Mouse (Mus musculus) CH12.LX (cell line): ENCODE measurements around the gene Adh6b. TPM values are rescaled to one million over a fixed set of nuclear protein-coding genes. Genes with fewer than 3 reads are reported as not detected.

Experiments used
- DNase-seq: peaks from one replicate; pipeline ENCODE4 v3.0.0-alpha.2; 2013; ENCODE audit errors: extremely low read depth
- H3K27ac ChIP-seq: 2 replicates; pipeline ENCODE4 v1.5.1; 2012; ENCODE audit warnings: low read depth, mild to moderate bottlenecking, control low read depth, moderate library complexity; ENCODE audit not compliant: insufficient read depth
- H3K27me3 ChIP-seq: replicated peaks from 2 replicates; pipeline ENCODE3; 2012; ENCODE audit warnings: inconsistent platforms
- H3K36me3 ChIP-seq, 2 experiments: replicated peaks in 1 of 2; 2 replicates each; pipeline versions ENCODE3 to v1.6.1; 2012; ENCODE audit warnings: inconsistent platforms in 1 of 2, low read length in 1 of 2, mild to moderate bottlenecking in 1 of 2, mixed read lengths in 1 of 2, moderate library complexity in 1 of 2; ENCODE audit not compliant: control insufficient read depth in 1 of 2, insufficient read depth in 1 of 2
- H3K4me1 ChIP-seq, 2 experiments: 2 replicates each; pipeline ENCODE4 v1.6.1; 2012; ENCODE audit warnings: inconsistent platforms in 1 of 2, moderate library complexity in 1 of 2; ENCODE audit not compliant: insufficient read depth in 2 of 2, control insufficient read depth in 1 of 2
- H3K4me2 ChIP-seq: 2 replicates; pipeline ENCODE4 v1.6.1; 2012; ENCODE audit warnings: low read depth, mild to moderate bottlenecking, control low read depth; ENCODE audit not compliant: poor library complexity, insufficient read depth, severe bottlenecking
- H3K4me3 ChIP-seq, 3 experiments: fragments of 150-350 bp in 1 of 3; sonication (generic) in 1 of 3; replicated peaks in 1 of 3; 2 replicates each; pipeline versions ENCODE3 to v1.5.1; 2011 to 2012; ENCODE audit warnings: low read depth in 2 of 3, low read length in 2 of 3, mild to moderate bottlenecking in 2 of 3, moderate library complexity in 2 of 3, control low read depth in 1 of 3, improper control_type of control experiment in 1 of 3, inconsistent platforms in 1 of 3, mixed read lengths in 1 of 3; ENCODE audit not compliant: poor library complexity in 1 of 3
- H3K79me2 ChIP-seq: replicated peaks from 2 replicates; pipeline ENCODE4 v1.6.1; 2012; ENCODE audit warnings: mild to moderate bottlenecking, moderate library complexity; ENCODE audit not compliant: control insufficient read depth, poor library complexity, insufficient read depth, severe bottlenecking; ENCODE audit errors: extremely low read depth
- H3K9ac ChIP-seq: 2 replicates; pipeline ENCODE4 v1.6.1; 2012; ENCODE audit warnings: low read depth, mild to moderate bottlenecking, control low read depth, moderate library complexity; ENCODE audit not compliant: insufficient read depth
- H3K9me3 ChIP-seq: replicated peaks from 2 replicates; pipeline ENCODE3; 2012; ENCODE audit warnings: low read length, inconsistent platforms, mixed read lengths
- BHLHE40 ChIP-seq: IDR thresholded peaks from 2 replicates; pipeline ENCODE4 v1.6.1; 2011; ENCODE audit warnings: mild to moderate bottlenecking, low read depth, low read length, improper control_type of control experiment
- CHD1 ChIP-seq: IDR thresholded peaks from 2 replicates; pipeline ENCODE4 v1.6.1; 2012; ENCODE audit warnings: low read depth, low read length, improper control_type of control experiment, inconsistent platforms
- CHD2 ChIP-seq: IDR thresholded peaks from 2 replicates; pipeline ENCODE4 v1.6.1; 2011; ENCODE audit warnings: low read length, improper control_type of control experiment
- CTCF ChIP-seq, 2 experiments: IDR thresholded peaks in 1 of 2; conservative IDR thresholded peaks in 1 of 2; 2 replicates each; pipeline ENCODE4 v1.5.1; 2011 to 2012; ENCODE audit warnings: low read depth in 2 of 2, low read length in 2 of 2, improper control_type of control experiment in 1 of 2, inconsistent platforms in 1 of 2, mild to moderate bottlenecking in 1 of 2, moderate library complexity in 1 of 2
- ELF1 ChIP-seq: IDR thresholded peaks from 2 replicates; pipeline ENCODE4 v1.6.1; 2014; ENCODE audit warnings: low read depth, mild to moderate bottlenecking, inconsistent platforms, low read length, improper control_type of control experiment
- ETS1 ChIP-seq: conservative IDR thresholded peaks from 2 replicates; pipeline ENCODE4 v1.6.1; 2012; ENCODE audit warnings: low read depth, mild to moderate bottlenecking, inconsistent platforms, low read length, improper control_type of control experiment, moderate library complexity
- HCFC1 ChIP-seq: IDR thresholded peaks from 2 replicates; pipeline ENCODE4 v1.6.1; 2012; ENCODE audit warnings: low read depth, mild to moderate bottlenecking, inconsistent platforms, low read length, improper control_type of control experiment
- IRF4 ChIP-seq: IDR thresholded peaks from 2 replicates; pipeline ENCODE4 v1.6.1; 2014; ENCODE audit warnings: low read depth, mild to moderate bottlenecking, inconsistent platforms, low read length, improper control_type of control experiment
- JUN ChIP-seq: IDR thresholded peaks from 2 replicates; pipeline ENCODE4 v1.6.1; 2011; ENCODE audit warnings: low read depth, mild to moderate bottlenecking, low read length, improper control_type of control experiment, moderate library complexity; ENCODE audit not compliant: insufficient read depth
- JUND ChIP-seq: conservative IDR thresholded peaks from 2 replicates; pipeline ENCODE4 v1.6.1; 2011; ENCODE audit warnings: low read depth, low read length, improper control_type of control experiment
- KAT2A ChIP-seq: IDR thresholded peaks from 2 replicates; pipeline ENCODE4 v1.6.1; 2012; ENCODE audit warnings: low read length, improper control_type of control experiment, inconsistent platforms; ENCODE audit not compliant: insufficient replicate concordance
- MAX ChIP-seq: IDR thresholded peaks from 2 replicates; pipeline ENCODE4 v1.6.1; 2011; ENCODE audit warnings: low read length, improper control_type of control experiment
- MAZ ChIP-seq: IDR thresholded peaks from 2 replicates; pipeline ENCODE4 v1.6.1; 2012; ENCODE audit warnings: low read depth, mild to moderate bottlenecking, inconsistent platforms, low read length, improper control_type of control experiment, moderate library complexity
- MEF2A ChIP-seq: IDR thresholded peaks from 2 replicates; pipeline ENCODE4 v1.6.1; 2014; ENCODE audit warnings: low read depth, mild to moderate bottlenecking, inconsistent platforms, low read length, improper control_type of control experiment, borderline replicate concordance
- MXI1 ChIP-seq: IDR thresholded peaks from 2 replicates; pipeline ENCODE4 v1.6.1; 2011; ENCODE audit warnings: mild to moderate bottlenecking, low read depth, low read length, improper control_type of control experiment
- MYC ChIP-seq: IDR thresholded peaks from 2 replicates; pipeline ENCODE4 v1.6.1; 2011; ENCODE audit warnings: low read depth, mild to moderate bottlenecking, improper control_type of control experiment, low read length
- NELFE ChIP-seq: IDR thresholded peaks from 2 replicates; pipeline ENCODE4 v1.6.1; 2011; ENCODE audit warnings: low read depth, low read length, improper control_type of control experiment
- NRF1 ChIP-seq: IDR thresholded peaks from 2 replicates; pipeline ENCODE4 v1.6.1; 2014; ENCODE audit warnings: low read depth, mild to moderate bottlenecking, inconsistent platforms, low read length, improper control_type of control experiment, moderate library complexity
- POLR2A ChIP-seq: IDR thresholded peaks from 2 replicates; pipeline ENCODE4 v1.6.1; 2011; ENCODE audit warnings: low read depth, mild to moderate bottlenecking, improper control_type of control experiment, low read length
- POLR2AphosphoS2 ChIP-seq: IDR thresholded peaks from 2 replicates; pipeline ENCODE4 v1.6.1; 2011; ENCODE audit warnings: low read depth, low read length, improper control_type of control experiment
- RCOR1 ChIP-seq: conservative IDR thresholded peaks from 2 replicates; pipeline ENCODE4 v1.6.1; 2012; ENCODE audit warnings: low read depth, mild to moderate bottlenecking, inconsistent platforms, low read length, improper control_type of control experiment
- SIN3A ChIP-seq: IDR thresholded peaks from 2 replicates; pipeline ENCODE4 v1.6.1; 2012; ENCODE audit warnings: low read length, improper control_type of control experiment, inconsistent platforms
- TBP ChIP-seq: conservative IDR thresholded peaks from 2 replicates; pipeline ENCODE4 v1.6.1; 2011; ENCODE audit warnings: low read depth, low read length, improper control_type of control experiment
- TCF12 ChIP-seq: IDR thresholded peaks from 2 replicates; pipeline ENCODE4 v1.6.1; 2014; ENCODE audit warnings: low read depth, mild to moderate bottlenecking, inconsistent platforms, low read length, improper control_type of control experiment
- UBTF ChIP-seq: IDR thresholded peaks from 2 replicates; pipeline ENCODE4 v1.6.1; 2012; ENCODE audit warnings: low read depth, mild to moderate bottlenecking, inconsistent platforms, low read length, improper control_type of control experiment, moderate library complexity
- ZMIZ1 ChIP-seq: IDR thresholded peaks from 2 replicates; pipeline ENCODE4 v1.6.1; 2012; ENCODE audit warnings: low read depth, mild to moderate bottlenecking, inconsistent platforms, low read length, improper control_type of control experiment
- ZNF384 ChIP-seq: IDR thresholded peaks from 2 replicates; pipeline ENCODE4 v1.6.1; 2012; ENCODE audit warnings: low read depth, low read length, improper control_type of control experiment, inconsistent platforms
- dilution Hi-C: fragments of 300-500 bp; cut with MboI; formaldehyde crosslinking; loops from 2 replicates; pipeline ENCODE4 v1.14.3; 2020; ENCODE audit warnings: low sequenced_read_pairs; ENCODE audit not compliant: extremely low pct_unique_long_range_greater_than_20kb, extremely low pct_ligation_motif_present
- in situ Hi-C: fragments of 300-500 bp; cut with MboI; formaldehyde crosslinking; loops from 3 replicates; pipeline ENCODE4 v1.14.3; 2019; ENCODE audit warnings: low sequenced_read_pairs, low pct_ligation_motif_present, low pct_unique_long_range_greater_than_20kb, mixed read lengths
- polyA plus RNA-seq: library from polyadenylated mRNA; unstranded; fragments of >175 nt; gene quantifications from 2 replicates; pipeline ENCODE4 v1.2.1, GENCODE M21; 2012; ENCODE audit warnings: low read depth; ENCODE audit not compliant: insufficient read length
- total RNA-seq, 2 experiments: library from RNA; depleted of rRNA; stranded (reverse); fragments of 300-350 nt in 1 of 2; fragments of >200 nt in 1 of 2; gene quantifications; 2 replicates each; pipeline ENCODE4 v1.2.3; 2012 to 2014

Adh6b gene
- total and polyA plus RNA-seq, 3 experiments: not detected

GRCm38 (mm10) chr3:138358856-138359255, 17.3 kb downstream of the Adh6b start:
- dilution Hi-C loops: no loop called here
- H3K27me3 ChIP-seq: no peaks in the 10 kb centered on the region
- no peak for DNase-seq

DNA sequence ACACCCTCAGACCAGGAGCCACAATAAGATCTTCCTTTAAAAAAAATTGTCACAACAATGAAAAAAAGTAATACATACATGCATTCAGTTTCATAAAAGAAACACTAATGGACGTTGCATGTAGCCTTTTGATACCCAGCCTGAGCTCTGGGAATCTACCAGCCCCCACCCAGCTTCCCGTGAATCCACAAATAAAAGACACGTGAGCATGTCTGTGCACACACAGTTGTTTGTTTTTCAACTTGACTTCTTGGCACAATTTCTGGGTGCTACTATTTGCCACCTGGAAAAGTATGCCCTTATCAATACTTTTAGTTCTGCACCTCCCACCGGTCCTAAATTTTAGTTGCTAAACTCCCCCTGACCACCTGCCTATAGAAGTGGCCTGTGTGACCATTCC, 19.1 kb downstream of the Adh6b start:
- H3K27me3 ChIP-seq: no peaks in the 10 kb centered on the region
- no peaks in the 10 kb centered on the region for H3K36me3 ChIP-seq
- H3K27ac ChIP-seq: no peak overlapping the region
- in situ Hi-C loops (no loop called here), dilution Hi-C loops (no loop called here)
- TF ChIP-seq MAX: no peak
- TF ChIP-seq MXI1: no peak
- TF ChIP-seq NELFE: no peak
- no peak for TF ChIP-seq POLR2A
- no peak for TF ChIP-seq UBTF
- no peak for TF ChIP-seq MAZ
- TF ChIP-seq SIN3A: no peak
- TF ChIP-seq RCOR1: no peak
- TF ChIP-seq JUN: no peak
- no peak for TF ChIP-seq CHD2
- TF ChIP-seq POLR2AphosphoS2: no peak
- no peak overlapping the region for H3K4me3 ChIP-seq
- no peak for DNase-seq
- H3K4me1 ChIP-seq: no peaks in the 10 kb centered on the region
- no peaks in the 10 kb centered on the region for H3K79me2 ChIP-seq
- no peaks in the 10 kb centered on the region for H3K9me3 ChIP-seq
- no peak overlapping the region for H3K4me2 ChIP-seq
- no peak overlapping the region for H3K9ac ChIP-seq

More at GRCm38 (mm10) chr3:138358856-138359255, 17.3 kb downstream of the Adh6b start:
- in situ Hi-C loops: no loop called here
- no peak overlapping the region for H3K4me3 ChIP-seq
- no peak overlapping the region for H3K27ac ChIP-seq
- H3K9me3 ChIP-seq: no peaks in the 10 kb centered on the region
- H3K9ac ChIP-seq: no peak overlapping the region
- no peaks in the 10 kb centered on the region for H3K79me2 ChIP-seq
- no peaks in the 10 kb centered on the region for H3K4me1 ChIP-seq
- no peaks in the 10 kb centered on the region for H3K36me3 ChIP-seq
- H3K4me2 ChIP-seq: no peak overlapping the region
- TF ChIP-seq JUND (no peak), HCFC1 (no peak), IRF4 (no peak), CHD1 (no peak), RCOR1 (no peak), MYC (no peak), NRF1 (no peak), CTCF (conservative IDR thresholded peaks at IDR 0.05 in 1 of 2, IDR thresholded peaks at IDR 0.05 in 1 of 2; ENCODE audit: low read depth in 2 of 2, low read length in 2 of 2) (no peak), TBP (no peak), MXI1 (no peak), ETS1 (no peak), ZNF384 (no peak), KAT2A (no peak), ELF1 (no peak), NELFE (no peak), ZMIZ1 (no peak), MEF2A (no peak), BHLHE40 (no peak), TCF12 (no peak), UBTF (no peak)
